Mouse (Mus musculus): ENCODE data around the gene Mptx1.

DNA sequence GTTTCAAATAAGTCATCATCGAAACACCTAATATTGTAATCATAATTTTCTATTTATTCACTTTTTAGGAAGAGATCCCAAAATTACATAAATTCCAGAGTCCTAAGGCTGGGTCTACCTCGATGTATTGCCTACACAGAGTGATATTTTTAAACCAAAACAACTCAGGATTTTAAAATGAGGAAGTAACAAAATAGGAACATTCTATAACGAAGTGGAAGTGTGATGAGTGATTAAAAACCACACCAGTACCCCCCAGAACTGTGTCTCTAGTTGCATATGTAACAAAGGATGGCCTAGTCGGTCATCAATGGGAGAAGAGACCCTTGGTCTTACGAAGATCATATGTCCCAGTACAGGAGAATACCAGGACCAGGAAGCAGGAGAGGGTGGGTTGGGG lies 24.3 kb downstream of the Mptx1 start:
- TF ChIP-seq CTCF (IDR thresholded peaks at IDR 0.05; ENCODE audit: extremely low read depth, insufficient read depth, low read length) (no peak), POLR2A (IDR thresholded peaks at IDR 0.05; ENCODE audit: extremely low read depth, insufficient read depth, low read length) (no peak)

Data from cortical plate, adult 2 months (tissue).